Mouse (Mus musculus): ENCODE data around the gene Spag9.
"Not testable (repeated sequence)": the region's sequence is repeated elsewhere in the genome, so short reads cannot be mapped to it uniquely, and the experiment has no call there.

The Spag9 gene

GRCm38 (mm10) chr11:93986298-93986697 is 9.6 kb upstream of the Spag9 start:
- no peak for DNase-seq (ENCODE audit: low spot score in 2 of 2)

GRCm38 (mm10) chr11:93987026-93987425 is 8.9 kb upstream of the Spag9 start:
- DNase-seq (ENCODE audit: low spot score in 2 of 2): peak in 1 of 2 experiments; percentile 45

- DNase-seq (ENCODE audit: low spot score in 2 of 2): peak in 1 of 2 experiments; percentile 20
Observed at GRCm38 (mm10) chr11:93987625-93988327, 8.1 kb upstream of the Spag9 start.

- DNase-seq (ENCODE audit: low spot score in 2 of 2): no peak
Observed at GRCm38 (mm10) chr11:93988328-93989062, 7.4 kb upstream of the Spag9 start.

GRCm38 (mm10) chr11:93994531-93994930 is 1.4 kb upstream of the Spag9 start:
- DNase-seq (ENCODE audit: low spot score in 2 of 2): no peak

- DNase-seq (ENCODE audit: low spot score in 2 of 2): peak; percentile 93
Observed at GRCm38 (mm10) chr11:93995111-93995719, 676 bp upstream of the Spag9 start.

GRCm38 (mm10) chr11:93996306-93997140 is 632 bp downstream of the Spag9 start:
- DNase-seq (ENCODE audit: low spot score in 2 of 2): peak; percentile 74

- DNase-seq (ENCODE audit: low spot score in 2 of 2): peak; percentile 60 to 70
Observed at GRCm38 (mm10) chr11:93997141-93997775, 1.4 kb downstream of the Spag9 start.

- DNase-seq (ENCODE audit: low spot score in 2 of 2): no peak
Observed at GRCm38 (mm10) chr11:93999276-93999675, 3.4 kb downstream of the Spag9 start.

- no peak for DNase-seq (ENCODE audit: low spot score in 2 of 2)
Observed at GRCm38 (mm10) chr11:94003346-94003745, 7.5 kb downstream of the Spag9 start.

GRCm38 (mm10) chr11:94019091-94019490 is 23.2 kb downstream of the Spag9 start:
- no peak for DNase-seq (ENCODE audit: low spot score in 2 of 2)

GRCm38 (mm10) chr11:94020403-94020802 is 24.5 kb downstream of the Spag9 start:
- DNase-seq (ENCODE audit: low spot score in 2 of 2): no peak

- no peak for DNase-seq (ENCODE audit: low spot score in 2 of 2)
Observed at GRCm38 (mm10) chr11:94026289-94026688, 30.4 kb downstream of the Spag9 start.

- DNase-seq (ENCODE audit: low spot score in 2 of 2): no peak
Observed at GRCm38 (mm10) chr11:94032084-94032483, 36.2 kb downstream of the Spag9 start.

GRCm38 (mm10) chr11:94032971-94033370 is 37.1 kb downstream of the Spag9 start:
- no peak for DNase-seq (ENCODE audit: low spot score in 2 of 2)

- no peak for DNase-seq (ENCODE audit: low spot score in 2 of 2)
Observed at GRCm38 (mm10) chr11:94035974-94036373, 40.1 kb downstream of the Spag9 start.

- DNase-seq (ENCODE audit: low spot score in 2 of 2): no peak
Observed at GRCm38 (mm10) chr11:94041475-94041874, 45.6 kb downstream of the Spag9 start.

GRCm38 (mm10) chr11:94042301-94042700 is 46.4 kb downstream of the Spag9 start:
- DNase-seq (ENCODE audit: low spot score in 2 of 2): not testable (repeated sequence)

GRCm38 (mm10) chr11:94043998-94044985 is 48.4 kb downstream of the Spag9 start:
- DNase-seq (ENCODE audit: low spot score in 2 of 2): no peak

GRCm38 (mm10) chr11:94045016-94045415 is 49.1 kb downstream of the Spag9 start:
- no peak for DNase-seq (ENCODE audit: low spot score in 2 of 2)

Data from natural killer cell, adult 2 months (primary cell).